Mouse (Mus musculus) adrenal gland, postnatal 4 days (tissue): ENCODE data around the gene Ptprg. TPM values are rescaled to one million over a fixed set of nuclear protein-coding genes. Genes with fewer than 3 reads are reported as not detected.

Experiments used
- DNase-seq, 2 experiments: peaks; one replicate each; pipeline ENCODE4 v3.0.0; 2021 to 2022; ENCODE audit warnings: low spot score in 2 of 2, mixed read lengths in 2 of 2
- total RNA-seq, 2 experiments: library from RNA; stranded (reverse); gene quantifications; 2 replicates each; pipeline ENCODE4 v1.2.3; 2021

Ptprg gene
- total RNA-seq, 2 experiments from 2014 or later = 94.8 to 106 TPM

GRCm38 (mm10) chr14:11563656-11564055, 10.3 kb downstream of the Ptprg start:
- DNase-seq = no peak

- no peak for DNase-seq
These were observed 11.1 kb downstream of the Ptprg start for GRCm38 (mm10) chr14:11564456-11564855.

DNA sequence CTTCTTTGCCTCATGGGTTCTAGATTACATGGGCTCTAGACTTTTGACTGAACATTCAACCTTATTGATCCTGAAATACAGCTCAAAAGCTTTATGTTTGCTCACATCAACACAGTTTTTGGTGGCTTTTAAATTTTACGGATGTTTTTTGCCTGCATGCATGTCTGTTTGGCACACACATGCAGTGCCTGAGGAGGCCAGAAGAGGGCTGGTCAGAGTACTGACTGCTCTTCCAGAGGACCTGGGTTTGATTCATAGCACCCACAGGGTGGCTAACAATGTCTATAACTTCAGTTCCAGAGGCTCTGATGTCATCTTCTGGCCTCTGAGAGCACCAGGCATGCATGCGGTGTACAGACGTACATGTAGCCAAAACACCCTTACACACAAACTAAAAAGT, 12.0 kb downstream of the Ptprg start:
- no peak for DNase-seq

GRCm38 (mm10) chr14:11569734-11570133, 16.4 kb downstream of the Ptprg start:
- no peak for DNase-seq

GRCm38 (mm10) chr14:11571766-11572394, 18.5 kb downstream of the Ptprg start:
- no peak for DNase-seq

- no peak for DNase-seq
These were observed 19.1 kb downstream of the Ptprg start for GRCm38 (mm10) chr14:11572395-11572784.

GRCm38 (mm10) chr14:11573710-11574109, 20.4 kb downstream of the Ptprg start:
- no peak for DNase-seq

- DNase-seq = no peak
These were observed 24.1 kb downstream of the Ptprg start for GRCm38 (mm10) chr14:11577276-11577909.

- no peak for DNase-seq
These were observed 24.6 kb downstream of the Ptprg start for GRCm38 (mm10) chr14:11577910-11578309.

DNA sequence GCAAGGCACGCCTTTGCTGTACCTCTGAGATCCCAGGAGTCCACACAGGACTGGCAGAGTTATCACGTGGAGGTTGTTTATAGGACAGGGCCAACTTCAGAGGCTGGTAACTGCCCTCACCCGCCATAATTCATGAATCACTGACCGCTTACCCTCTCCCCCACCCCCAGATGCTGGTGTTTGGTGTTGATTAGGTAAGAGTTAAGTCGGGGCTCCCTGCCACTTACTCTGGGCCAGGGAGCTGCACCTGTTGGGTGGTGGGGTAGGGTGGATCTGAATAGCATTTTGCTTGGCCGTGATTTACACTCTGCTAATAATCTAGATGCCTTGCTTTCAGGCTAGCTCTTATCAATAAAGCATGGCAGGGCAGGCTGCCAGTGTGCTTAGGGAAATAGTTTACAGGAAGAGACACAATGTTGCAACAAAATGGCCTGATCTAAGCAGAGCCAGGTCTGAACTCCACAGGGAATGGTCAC, 25.2 kb downstream of the Ptprg start:
- DNase-seq = no peak

DNA sequence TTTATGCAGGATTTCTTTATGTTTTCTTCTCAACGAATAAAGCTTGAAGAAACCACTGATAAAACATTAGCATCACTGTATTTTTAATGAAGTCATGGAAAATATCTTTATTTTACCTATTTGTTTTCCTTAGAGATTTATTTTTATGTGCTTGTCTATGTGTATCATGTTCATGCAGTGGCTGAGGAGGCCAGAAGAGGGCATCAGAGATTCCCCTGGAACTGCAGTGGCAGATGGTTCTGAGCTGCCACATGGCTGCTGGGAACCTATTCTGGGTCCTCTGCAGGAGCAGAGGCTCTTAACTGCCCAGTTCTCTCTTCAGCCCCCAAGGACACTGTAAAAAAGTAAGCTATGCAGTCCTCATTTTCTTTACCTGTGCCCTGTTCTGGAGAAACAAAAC, 26.6 kb downstream of the Ptprg start:
- DNase-seq = no peak

DNA sequence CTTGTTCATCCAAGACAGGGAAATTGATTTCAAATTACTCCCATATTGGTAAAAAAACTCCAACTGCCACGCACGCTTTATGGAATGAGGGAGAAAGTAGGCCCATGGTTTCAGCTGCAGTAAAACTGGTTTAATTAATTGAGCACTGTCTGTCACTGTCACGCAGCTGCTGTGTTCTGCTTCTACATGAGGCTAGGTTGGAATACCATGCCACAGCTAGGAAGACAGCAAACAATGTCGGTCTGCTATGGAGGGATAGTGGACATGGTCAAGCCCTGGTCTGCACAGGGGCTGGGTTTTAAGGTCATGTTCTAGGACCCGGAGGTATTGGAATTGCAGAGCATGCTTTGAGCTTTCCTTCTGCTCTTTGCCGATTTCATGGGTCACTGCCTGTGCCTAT, 30.9 kb downstream of the Ptprg start:
- DNase-seq = no peak

GRCm38 (mm10) chr14:11584929-11585633, 31.7 kb downstream of the Ptprg start:
- DNase-seq = no peak

DNA sequence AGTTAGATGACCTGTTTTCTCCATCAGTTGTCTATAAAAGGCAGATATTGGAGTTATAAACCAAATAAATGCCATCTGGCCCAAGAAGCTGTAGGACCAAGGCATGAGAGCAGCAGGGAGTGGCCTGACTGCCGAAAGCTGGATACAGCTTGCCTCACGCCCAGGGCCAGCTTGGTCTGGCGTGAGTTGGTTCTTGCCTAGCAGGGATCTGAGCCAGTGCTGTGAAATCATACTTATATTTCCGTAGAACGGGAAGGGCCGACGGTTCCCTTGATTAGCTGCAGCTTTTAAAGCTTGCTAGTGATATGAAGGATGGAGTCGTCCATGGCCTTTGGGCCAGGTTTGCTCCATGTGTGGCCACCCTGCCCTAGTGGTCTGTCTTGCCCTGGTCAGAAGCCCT, 37.1 kb downstream of the Ptprg start:
- no peak for DNase-seq

GRCm38 (mm10) chr14:11592650-11593049, 39.3 kb downstream of the Ptprg start:
- DNase-seq = no peak

- DNase-seq = no peak
These were observed 41.0 kb downstream of the Ptprg start for GRCm38 (mm10) chr14:11594336-11594735.

- no peak for DNase-seq
These were observed 51.0 kb downstream of the Ptprg start for GRCm38 (mm10) chr14:11604133-11604865.

DNA sequence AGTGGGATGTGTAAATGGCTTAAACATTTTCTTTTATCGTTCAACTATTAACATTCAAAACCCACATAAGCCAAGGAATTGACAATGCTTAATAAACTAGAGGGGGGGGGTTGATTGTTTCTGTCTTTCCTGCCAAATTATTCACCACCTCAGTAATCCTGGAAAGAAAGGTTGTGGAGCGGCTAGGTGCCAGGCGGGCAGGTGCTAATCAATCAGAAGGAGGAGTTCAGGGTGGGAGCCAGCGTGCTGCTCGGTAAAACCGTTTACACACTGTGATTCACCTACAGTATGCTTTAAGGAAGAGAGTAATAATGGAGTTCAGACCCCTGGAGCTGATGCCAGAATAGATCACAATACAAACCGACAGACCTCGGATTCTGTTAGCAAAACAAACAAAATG, 55.0 kb downstream of the Ptprg start:
- no peak for DNase-seq

- no peak for DNase-seq
These were observed 56.7 kb downstream of the Ptprg start for GRCm38 (mm10) chr14:11609857-11610582.

DNA sequence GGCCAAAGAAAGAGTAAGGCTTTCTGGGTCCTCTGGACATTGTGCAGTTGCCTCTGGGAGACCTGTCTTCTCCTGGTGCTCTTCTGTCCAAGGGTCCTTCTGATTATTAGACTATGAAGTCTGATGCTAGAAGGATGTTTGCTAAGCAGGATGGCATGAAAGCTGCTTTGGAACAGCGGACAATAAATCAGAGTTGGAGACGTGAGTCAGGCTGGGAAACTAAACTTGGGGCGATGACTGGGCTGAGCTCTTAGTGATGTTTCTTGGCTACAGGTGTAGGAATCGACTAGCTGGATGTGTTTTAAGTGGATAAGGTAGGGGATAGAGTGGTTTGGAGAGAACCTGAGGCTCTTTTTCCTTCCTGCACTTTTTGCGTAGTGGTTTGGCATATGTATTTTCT, 59.1 kb downstream of the Ptprg start:
- no peak for DNase-seq

- no peak for DNase-seq
These were observed 59.8 kb downstream of the Ptprg start for GRCm38 (mm10) chr14:11613146-11613545.
